Mouse (Mus musculus) embryonic fibroblast, embryonic 13.5 days (primary cell): ENCODE results near the gene Zfp428.

Source experiments
- CTCF ChIP-seq: IDR thresholded peaks from 2 replicates; pipeline ENCODE4 v1.5.1; 2011; ENCODE audit warnings: mild to moderate bottlenecking, control low read depth, low read length, moderate library complexity, borderline replicate concordance; ENCODE audit not compliant: insufficient read depth
- POLR2A ChIP-seq: IDR thresholded peaks from 2 replicates; pipeline ENCODE4 v1.6.1; 2011; ENCODE audit warnings: low read depth, mild to moderate bottlenecking, control low read depth, low read length, moderate library complexity

- TF ChIP-seq POLR2A (no peak), CTCF (no peak)
These were observed 21.3 kb upstream of the Zfp428 start for GRCm38 (mm10) chr7:24485481-24485880.
